Mouse (Mus musculus) monocyte, adult 2 months (primary cell): ENCODE measurements around the gene Dnlz.

Experiments used
- DNase-seq, 2 experiments: peaks; one replicate each; pipeline ENCODE4 v3.0.0; 2022; ENCODE audit warnings: low spot score in 2 of 2, low read depth in 1 of 2

Gene Dnlz

GRCm38 (mm10) chr2:26300161-26300807, 51.6 kb downstream of the Dnlz start:
- no peak for DNase-seq

DNA sequence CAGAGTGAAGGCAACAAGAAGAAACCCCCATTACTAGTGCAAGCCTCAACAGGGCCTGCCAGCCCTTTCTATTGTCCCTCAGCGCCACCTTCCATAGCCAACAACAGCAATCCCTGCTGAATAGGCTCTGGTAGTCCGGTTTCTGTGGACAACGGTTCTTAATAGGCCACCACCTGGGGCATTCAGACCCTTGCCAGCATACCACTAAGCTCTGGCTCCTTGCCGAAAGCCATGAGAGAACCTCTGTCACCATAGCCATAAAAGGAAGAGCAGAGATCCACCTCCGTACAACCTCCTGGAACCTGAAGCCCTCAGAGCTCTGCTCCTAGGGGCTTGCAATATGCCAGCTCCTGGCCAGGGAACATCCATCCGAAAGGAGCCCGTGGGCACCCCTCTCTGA, 52.6 kb downstream of the Dnlz start:
- no peak for DNase-seq

- no peak for DNase-seq
Observed at GRCm38 (mm10) chr2:26298856-26299230, 53.1 kb downstream of the Dnlz start.

DNA sequence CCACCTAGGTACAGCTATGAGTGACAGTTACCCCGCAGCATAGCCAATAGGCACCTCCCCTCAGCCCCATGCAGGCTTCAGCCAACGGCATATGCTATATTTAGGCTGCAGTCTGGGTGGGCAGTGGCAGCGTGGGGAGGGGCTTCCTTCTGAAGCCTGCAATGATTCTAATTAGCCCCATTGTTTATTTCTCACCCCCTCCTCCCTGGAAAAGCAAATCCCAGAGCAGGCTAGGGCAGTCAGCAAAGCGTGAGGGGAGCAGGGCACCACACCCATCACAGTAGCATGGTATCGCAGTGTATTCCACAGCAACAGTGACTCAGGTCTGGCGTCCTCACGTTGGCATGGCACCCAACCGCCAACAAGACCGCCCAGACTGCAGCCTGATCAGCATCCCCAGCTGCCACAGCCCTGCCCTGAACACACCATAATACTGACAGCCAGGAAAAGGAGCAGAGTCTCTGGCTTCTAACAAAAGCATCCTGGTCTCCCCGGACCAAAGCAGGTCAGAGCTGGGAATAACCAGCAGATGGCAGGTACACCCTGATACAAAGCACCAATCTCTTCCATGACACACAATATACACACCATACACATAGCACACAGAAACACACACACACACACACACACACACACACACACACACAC, 53.6 kb downstream of the Dnlz start:
- no peak for DNase-seq
